In the genomic region with DNA sequence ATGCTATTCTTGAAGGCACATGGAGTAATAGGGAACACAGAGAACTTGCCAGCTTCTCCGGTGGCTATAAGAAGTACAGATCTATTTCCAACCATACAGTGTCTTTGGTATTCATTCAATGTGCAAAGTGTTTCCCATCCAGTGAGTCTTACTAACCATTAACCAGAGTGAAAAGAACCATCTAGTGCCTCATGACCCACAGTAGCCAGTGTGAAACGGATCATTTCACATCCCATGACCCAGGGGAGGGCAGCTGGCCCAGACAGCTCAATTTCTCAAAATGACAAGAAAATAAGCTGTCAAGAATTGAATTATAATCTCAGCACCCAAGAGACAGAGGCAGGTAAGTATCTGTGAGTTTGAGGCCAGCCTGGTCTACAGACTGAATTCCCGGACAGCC, we compare ENCODE assay signal across 25 mouse cellular contexts.
DNase-seq lines count a peak whose midpoint lies in the region; ATAC-seq and TF ChIP-seq lines count a peak whose summit lies in the region.
"Had no signal": no experiment of that assay in that cellular context is flagged by ENCODE, and none has a peak within 500 bp of the region (broad histone marks: within the 10 kb centered on the region; RNA-seq: fewer than 3 reads in every experiment).

No protein-coding gene starts in this region.

- intact Hi-C loops in gastrocnemius, adult 2 months (cut with DNase I), result no loop called here
- intact Hi-C loops in gastrocnemius, postnatal 36 days (cut with DNase I), result no loop called here

- no peak for TF ChIP-seq CTCF in gastrocnemius, adult 2 months (IDR thresholded peaks at IDR 0.05)
- no peak for TF ChIP-seq CTCF in kidney, adult 2 months (conservative IDR thresholded peaks at IDR 0.05; ENCODE audit: insufficient read depth, insufficient read length, low read depth, low read length)

- TF ChIP-seq POLR2A in kidney, adult 2 months (IDR thresholded peaks at IDR 0.05; ENCODE audit: low read depth, low read length), result no peak

- no peaks in the 10 kb centered on the region for H3K27me3 ChIP-seq in kidney, adult 2 months (replicated peaks; ENCODE audit: control insufficient read depth, insufficient read depth, low read length)
- no peaks in the 10 kb centered on the region; the same call in 1 of the 2 replicates for H3K27me3 ChIP-seq in kidney, embryonic 16.5 days (ENCODE audit: insufficient read depth, low read length)
- H3K27me3 ChIP-seq: embryonic facial prominence, embryonic 15.5 days; forebrain, embryonic 12.5 days; heart, embryonic 13.5 days; hindbrain, embryonic 15.5 days had no signal

- no peak overlapping the region for H3K9ac ChIP-seq in kidney, embryonic 16.5 days (replicated peaks; ENCODE audit: low read length)
- H3K9ac ChIP-seq: embryonic facial prominence, embryonic 15.5 days; forebrain, embryonic 12.5 days; forebrain, postnatal 0 days; heart, embryonic 13.5 days; hindbrain, embryonic 15.5 days; liver, embryonic 14.5 days had no signal

- WGBS in kidney, adult 2 months, result 38% methylated on average over 3 of the region's 3 CpGs
- 58% methylated on average over 3 of the region's 3 CpGs for WGBS in kidney, embryonic 16.5 days

- H3K9me3 ChIP-seq in kidney, embryonic 16.5 days (ENCODE audit: low read length), result no peaks in the 10 kb centered on the region
- H3K9me3 ChIP-seq: embryonic facial prominence, embryonic 10.5 days; embryonic facial prominence, embryonic 15.5 days; forebrain, embryonic 12.5 days; heart, embryonic 13.5 days; hindbrain, embryonic 15.5 days had no signal

- H3K27ac ChIP-seq in gastrocnemius, adult 2 months, result no peak overlapping the region
- H3K27ac ChIP-seq in kidney, adult 2 months (ENCODE audit: insufficient read depth, low read depth, low read length), result no peak overlapping the region
- no peak overlapping the region for H3K27ac ChIP-seq in kidney, embryonic 16.5 days (ENCODE audit: low read length)
- H3K27ac ChIP-seq: forebrain, embryonic 12.5 days; heart, embryonic 13.5 days; hindbrain, embryonic 15.5 days; liver, embryonic 14.5 days had no signal

- no peaks in the 10 kb centered on the region; the same call in 1 of the 2 replicates for H3K4me1 ChIP-seq in kidney, adult 2 months (ENCODE audit: control insufficient read depth, insufficient read depth, low read length)
- H3K4me1 ChIP-seq in kidney, embryonic 16.5 days (ENCODE audit: insufficient read depth, low read length), result peaks cover 7% of the 10 kb centered on the region
- H3K4me1 ChIP-seq: heart, embryonic 13.5 days; hindbrain, embryonic 15.5 days had no signal

- DNase-seq in gastrocnemius, adult 2 months, result peak; percentile 33
- no peak for DNase-seq in gastrocnemius, postnatal 36 days
- peak; percentile 78 for DNase-seq in kidney, adult 2 months
- peak; percentile 55 to 58 for DNase-seq in kidney, postnatal 36 days
- no peak for DNase-seq in urinary bladder, postnatal 14 days (ENCODE audit: low spot score)
- no peak for DNase-seq in right cerebral cortex, postnatal 14 days
- no peak for DNase-seq in urinary bladder, postnatal 4 days (ENCODE audit: low spot score in 2 of 2)
- DNase-seq: cerebellum, postnatal 25 days; forebrain, postnatal 0 days; heart, postnatal 10 days; layer of hippocampus, adult 9-11 months; liver; lung, adult 2 months; lung, postnatal 14 days; midbrain, embryonic 14.5 days; retina, postnatal 1 day; right cerebral cortex, postnatal 25 days; thymus, postnatal 14 days had no signal

- H3K4me3 ChIP-seq in gastrocnemius, adult 2 months, result no peak overlapping the region
- H3K4me3 ChIP-seq in kidney, adult 2 months (ENCODE audit: insufficient read depth, low read depth, low read length), result no peak overlapping the region
- H3K4me3 ChIP-seq in kidney, embryonic 16.5 days (ENCODE audit: low read length), result no peak overlapping the region
- H3K4me3 ChIP-seq: embryonic facial prominence, embryonic 10.5 days; embryonic facial prominence, embryonic 15.5 days; forebrain, embryonic 12.5 days; heart, embryonic 13.5 days; hindbrain, embryonic 15.5 days had no signal

- H3K36me3 ChIP-seq in kidney, adult 2 months (ENCODE audit: control insufficient read depth, insufficient read depth, low read length), result peaks cover 5% of the 10 kb centered on the region; the same call in 1 of the 2 replicates
- H3K36me3 ChIP-seq in kidney, embryonic 16.5 days (ENCODE audit: insufficient read depth, low read length), result no peaks in the 10 kb centered on the region
- H3K36me3 ChIP-seq: embryonic facial prominence, embryonic 10.5 days; embryonic facial prominence, embryonic 15.5 days; forebrain, embryonic 12.5 days had no signal

- no peak overlapping the region for H3K4me2 ChIP-seq in kidney, embryonic 16.5 days (replicated peaks; ENCODE audit: low read depth, low read length)
- H3K4me2 ChIP-seq: embryonic facial prominence, embryonic 15.5 days; forebrain, embryonic 12.5 days; heart, embryonic 13.5 days; hindbrain, embryonic 15.5 days had no signal

- peak; percentile 91 for ATAC-seq in kidney, embryonic 16.5 days (ENCODE audit: low FRiP score, low TSS enrichment)
- ATAC-seq: forebrain, postnatal 0 days had no signal

Comparison
In these comparisons a context has a peak if more than half of its experiments do, and no peak if none do; other contexts are left out.
1. DNase-seq: peak in gastrocnemius, adult 2 months (single experiment), kidney, adult 2 months (single experiment) and kidney, postnatal 36 days (2 of 2); none in gastrocnemius, postnatal 36 days (0 of 2), urinary bladder, postnatal 14 days (single experiment), right cerebral cortex, postnatal 14 days (single experiment) and urinary bladder, postnatal 4 days (0 of 2).